Mouse (Mus musculus): Measurements from ENCODE around the gene Nr3c2. TPM values are rescaled to one million over a fixed set of nuclear protein-coding genes. Genes with fewer than 3 reads are reported as not detected.

Gene Nr3c2
- total RNA-seq, 1 experiment, result 1.4 TPM

DNA sequence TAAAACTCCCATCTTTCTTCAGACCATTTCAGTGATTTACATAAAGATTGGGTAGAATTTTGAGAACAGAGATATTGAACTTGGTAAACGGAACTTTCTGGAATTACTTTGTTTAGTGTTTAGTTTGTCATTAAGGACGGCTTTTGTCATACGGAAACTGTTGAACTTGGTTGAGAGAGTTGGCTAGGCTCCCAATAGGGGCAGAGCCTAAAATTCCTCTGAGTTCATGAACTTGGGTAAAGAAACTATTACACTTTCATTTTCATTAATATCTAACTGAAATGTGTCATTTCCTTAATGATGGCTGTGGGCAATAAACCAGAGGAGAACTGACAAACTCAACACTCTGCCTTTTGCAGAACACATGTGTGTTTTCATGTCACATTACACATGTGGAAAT lies 88.6 kb downstream of the Nr3c2 start:
- Histone ChIP-seq H3K36me3 (ENCODE audit: control insufficient read depth, insufficient read depth, low read length, poor library complexity, severe bottlenecking) (no peaks in the 10 kb centered on the region), H3K4me3 (ENCODE audit: insufficient read depth in 1 of 2, low read depth in 1 of 2, low read length in 2 of 2, poor library complexity in 1 of 2, severe bottlenecking in 1 of 2) (no peak overlapping the region), H3K27ac (ENCODE audit: insufficient read depth, low read depth, low read length, poor library complexity, severe bottlenecking) (no peak overlapping the region), H3K9me3 (ENCODE audit: control insufficient read depth, insufficient read depth, low read depth, low read length) (no peaks in the 10 kb centered on the region), H3K9ac (ENCODE audit: insufficient read depth, low read depth, low read length, poor library complexity, severe bottlenecking) (no peak overlapping the region), H3K4me1 (ENCODE audit: control insufficient read depth in 2 of 2, insufficient read depth in 2 of 2, low read length in 2 of 2, poor library complexity in 1 of 2) (no peaks in the 10 kb centered on the region)
- no peak for TF ChIP-seq MAFK (IDR thresholded peaks at IDR 0.05; ENCODE audit: insufficient read depth, low read depth, low read length)
- TF ChIP-seq ZNF384 (IDR thresholded peaks at IDR 0.05; ENCODE audit: low read depth, low read length), result no peak
- no peak for TF ChIP-seq CHD2 (IDR thresholded peaks at IDR 0.05; ENCODE audit: low read depth, low read length)
- TF ChIP-seq HCFC1 (IDR thresholded peaks at IDR 0.05; ENCODE audit: borderline replicate concordance, insufficient read depth, low read length), result no peak
- TF ChIP-seq ZC3H11A (IDR thresholded peaks at IDR 0.05; ENCODE audit: borderline replicate concordance, low read depth, low read length), result no peak
- in situ Hi-C loops (cut with MboI; ENCODE audit: low sequenced_read_pairs in 2 of 2, unreplicated experiment in 2 of 2), result no loop called here
- no peak for DNase-seq (ENCODE audit: low read depth, low spot score)

- no peak overlapping the region for H3K27ac ChIP-seq (ENCODE audit: insufficient read depth, low read depth, low read length, poor library complexity, severe bottlenecking)
- in situ Hi-C loops (cut with MboI; ENCODE audit: low sequenced_read_pairs in 2 of 2, unreplicated experiment in 2 of 2), result no loop called here
- no peaks in the 10 kb centered on the region for H3K9me3 ChIP-seq (ENCODE audit: control insufficient read depth, insufficient read depth, low read depth, low read length)
- no peaks in the 10 kb centered on the region for H3K4me1 ChIP-seq (ENCODE audit: control insufficient read depth in 2 of 2, insufficient read depth in 2 of 2, low read length in 2 of 2, poor library complexity in 1 of 2)
- no peak overlapping the region for H3K4me3 ChIP-seq (ENCODE audit: insufficient read depth in 1 of 2, low read depth in 1 of 2, low read length in 2 of 2, poor library complexity in 1 of 2, severe bottlenecking in 1 of 2)
- no peak overlapping the region for H3K9ac ChIP-seq (ENCODE audit: insufficient read depth, low read depth, low read length, poor library complexity, severe bottlenecking)
- H3K36me3 ChIP-seq (ENCODE audit: control insufficient read depth, insufficient read depth, low read length, poor library complexity, severe bottlenecking), result no peaks in the 10 kb centered on the region
- no peak for TF ChIP-seq HCFC1 (IDR thresholded peaks at IDR 0.05; ENCODE audit: borderline replicate concordance, insufficient read depth, low read length)
- TF ChIP-seq MAFK (IDR thresholded peaks at IDR 0.05; ENCODE audit: insufficient read depth, low read depth, low read length), result no peak
- no peak for TF ChIP-seq ZNF384 (IDR thresholded peaks at IDR 0.05; ENCODE audit: low read depth, low read length)
- DNase-seq (ENCODE audit: low read depth, low spot score), result no peak
These were observed 99.0 kb downstream of the Nr3c2 start for GRCm38 (mm10) chr8:76998276-76998675.

DNA sequence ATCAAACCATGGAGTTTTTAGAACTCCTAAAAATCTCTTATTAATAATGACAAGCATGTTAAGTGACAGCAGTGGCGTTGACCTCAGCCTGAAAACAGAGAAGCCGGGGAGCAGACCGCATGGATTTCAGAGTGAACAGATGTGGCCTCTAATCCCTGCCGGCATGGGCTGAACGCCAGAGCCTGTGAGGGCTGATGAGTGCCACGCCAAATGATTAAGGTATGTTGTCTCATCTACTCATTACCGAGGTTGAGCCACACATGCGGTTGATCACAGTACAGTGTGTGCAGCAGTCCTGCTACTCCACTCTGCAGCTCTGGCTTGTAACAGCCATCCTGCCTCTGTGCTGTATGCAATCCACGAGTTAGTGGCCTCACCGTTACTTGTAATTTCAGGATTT lies 110.2 kb downstream of the Nr3c2 start:
- no peak overlapping the region for H3K27ac ChIP-seq (ENCODE audit: insufficient read depth, low read depth, low read length, poor library complexity, severe bottlenecking)
- H3K4me3 ChIP-seq (ENCODE audit: insufficient read depth in 1 of 2, low read depth in 1 of 2, low read length in 2 of 2, poor library complexity in 1 of 2, severe bottlenecking in 1 of 2), result no peak overlapping the region
- no peaks in the 10 kb centered on the region for H3K9me3 ChIP-seq (ENCODE audit: control insufficient read depth, insufficient read depth, low read depth, low read length)
- no peaks in the 10 kb centered on the region for H3K36me3 ChIP-seq (ENCODE audit: control insufficient read depth, insufficient read depth, low read length, poor library complexity, severe bottlenecking)
- no peaks in the 10 kb centered on the region for H3K4me1 ChIP-seq (ENCODE audit: control insufficient read depth in 2 of 2, insufficient read depth in 2 of 2, low read length in 2 of 2, poor library complexity in 1 of 2)
- in situ Hi-C loops (cut with MboI; ENCODE audit: low sequenced_read_pairs in 2 of 2, unreplicated experiment in 2 of 2), result no loop called here
- no peak for DNase-seq (ENCODE audit: low read depth, low spot score)
- TF ChIP-seq MAFK (IDR thresholded peaks at IDR 0.05; ENCODE audit: insufficient read depth, low read depth, low read length) (no peak), ZC3H11A (IDR thresholded peaks at IDR 0.05; ENCODE audit: borderline replicate concordance, low read depth, low read length) (no peak), CHD2 (IDR thresholded peaks at IDR 0.05; ENCODE audit: low read depth, low read length) (no peak)
- H3K9ac ChIP-seq (ENCODE audit: insufficient read depth, low read depth, low read length, poor library complexity, severe bottlenecking), result no peak overlapping the region

GRCm38 (mm10) chr8:77011985-77012384 lies 112.7 kb downstream of the Nr3c2 start:
- no peak for TF ChIP-seq CHD2 (IDR thresholded peaks at IDR 0.05; ENCODE audit: low read depth, low read length)
- TF ChIP-seq ZC3H11A (IDR thresholded peaks at IDR 0.05; ENCODE audit: borderline replicate concordance, low read depth, low read length), result no peak
- no peak for TF ChIP-seq MAFK (IDR thresholded peaks at IDR 0.05; ENCODE audit: insufficient read depth, low read depth, low read length)
- TF ChIP-seq HCFC1 (IDR thresholded peaks at IDR 0.05; ENCODE audit: borderline replicate concordance, insufficient read depth, low read length), result no peak
- TF ChIP-seq ZNF384 (IDR thresholded peaks at IDR 0.05; ENCODE audit: low read depth, low read length), result no peak
- in situ Hi-C loops (cut with MboI; ENCODE audit: low sequenced_read_pairs in 2 of 2, unreplicated experiment in 2 of 2), result no loop called here
- H3K36me3 ChIP-seq (ENCODE audit: control insufficient read depth, insufficient read depth, low read length, poor library complexity, severe bottlenecking), result no peaks in the 10 kb centered on the region
- no peak overlapping the region for H3K4me3 ChIP-seq (ENCODE audit: insufficient read depth in 1 of 2, low read depth in 1 of 2, low read length in 2 of 2, poor library complexity in 1 of 2, severe bottlenecking in 1 of 2)
- no peak overlapping the region for H3K27ac ChIP-seq (ENCODE audit: insufficient read depth, low read depth, low read length, poor library complexity, severe bottlenecking)
- H3K9ac ChIP-seq (ENCODE audit: insufficient read depth, low read depth, low read length, poor library complexity, severe bottlenecking), result no peak overlapping the region
- no peaks in the 10 kb centered on the region for H3K4me1 ChIP-seq (ENCODE audit: control insufficient read depth in 2 of 2, insufficient read depth in 2 of 2, low read length in 2 of 2, poor library complexity in 1 of 2)
- DNase-seq (ENCODE audit: low read depth, low spot score), result no peak
- H3K9me3 ChIP-seq (ENCODE audit: control insufficient read depth, insufficient read depth, low read depth, low read length), result no peaks in the 10 kb centered on the region

DNA sequence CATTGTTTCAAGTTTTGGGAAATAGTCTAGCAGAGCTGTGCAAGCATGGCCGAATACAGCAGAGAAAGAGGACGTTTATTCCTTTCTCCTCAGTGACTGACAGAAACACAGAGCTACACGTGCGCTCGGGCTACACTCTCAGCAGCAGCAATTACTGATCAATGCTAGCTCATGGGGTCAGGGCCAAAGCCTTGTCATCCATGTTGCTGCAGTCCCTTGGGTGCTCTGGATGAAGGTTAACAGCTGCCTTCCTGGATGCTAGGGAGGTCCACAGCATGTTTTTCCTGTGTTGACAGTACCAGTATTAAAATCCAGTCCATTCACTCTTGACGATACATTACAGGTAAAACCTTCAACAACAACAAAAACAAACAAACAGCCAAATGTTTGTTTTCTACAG lies 113.4 kb downstream of the Nr3c2 start:
- no peak overlapping the region for H3K27ac ChIP-seq (ENCODE audit: insufficient read depth, low read depth, low read length, poor library complexity, severe bottlenecking)
- no peaks in the 10 kb centered on the region for H3K9me3 ChIP-seq (ENCODE audit: control insufficient read depth, insufficient read depth, low read depth, low read length)
- in situ Hi-C loops (cut with MboI; ENCODE audit: low sequenced_read_pairs in 2 of 2, unreplicated experiment in 2 of 2), result no loop called here
- H3K36me3 ChIP-seq (ENCODE audit: control insufficient read depth, insufficient read depth, low read length, poor library complexity, severe bottlenecking), result no peaks in the 10 kb centered on the region
- TF ChIP-seq ZC3H11A (IDR thresholded peaks at IDR 0.05; ENCODE audit: borderline replicate concordance, low read depth, low read length) (no peak), CHD2 (IDR thresholded peaks at IDR 0.05; ENCODE audit: low read depth, low read length) (no peak), HCFC1 (IDR thresholded peaks at IDR 0.05; ENCODE audit: borderline replicate concordance, insufficient read depth, low read length) (no peak), MAFK (IDR thresholded peaks at IDR 0.05; ENCODE audit: insufficient read depth, low read depth, low read length) (no peak), ZNF384 (IDR thresholded peaks at IDR 0.05; ENCODE audit: low read depth, low read length) (no peak)
- H3K4me3 ChIP-seq (ENCODE audit: insufficient read depth in 1 of 2, low read depth in 1 of 2, low read length in 2 of 2, poor library complexity in 1 of 2, severe bottlenecking in 1 of 2), result no peak overlapping the region
- H3K4me1 ChIP-seq (ENCODE audit: control insufficient read depth in 2 of 2, insufficient read depth in 2 of 2, low read length in 2 of 2, poor library complexity in 1 of 2), result no peaks in the 10 kb centered on the region
- H3K9ac ChIP-seq (ENCODE audit: insufficient read depth, low read depth, low read length, poor library complexity, severe bottlenecking), result no peak overlapping the region
- no peak for DNase-seq (ENCODE audit: low read depth, low spot score)
